Mouse (Mus musculus): ENCODE results near the gene Smbd1.

Gene Smbd1

GRCm38 (mm10) chr16:32813362-32813761 is 3.1 kb upstream of the Smbd1 start:
- DNase-seq (ENCODE audit: low spot score), result peak; percentile 23

DNA sequence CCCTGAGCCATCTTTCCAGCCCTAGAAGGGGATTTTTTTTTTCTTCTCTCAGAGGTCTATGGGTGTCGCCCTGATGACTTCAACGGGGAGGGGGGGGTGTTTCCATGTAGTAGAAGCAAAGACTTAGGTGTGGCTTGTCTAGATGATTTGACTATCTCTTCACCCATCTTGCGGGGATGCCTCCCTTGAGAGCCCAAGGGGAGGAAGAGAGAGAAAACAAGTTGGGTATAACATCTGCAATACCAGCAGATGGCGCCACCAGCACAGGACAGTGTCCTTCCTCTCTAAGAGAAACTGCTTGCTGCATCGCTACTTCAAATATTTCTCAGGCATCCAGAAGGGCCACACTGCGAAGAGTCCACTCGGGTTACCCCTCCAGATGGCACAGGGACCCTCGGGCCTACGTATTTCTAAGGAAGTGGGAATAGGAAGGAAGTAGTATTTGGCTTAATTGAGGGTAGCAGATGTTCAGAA is 2.6 kb upstream of the Smbd1 start:
- DNase-seq (ENCODE audit: low spot score), result peak; percentile 96

DNA sequence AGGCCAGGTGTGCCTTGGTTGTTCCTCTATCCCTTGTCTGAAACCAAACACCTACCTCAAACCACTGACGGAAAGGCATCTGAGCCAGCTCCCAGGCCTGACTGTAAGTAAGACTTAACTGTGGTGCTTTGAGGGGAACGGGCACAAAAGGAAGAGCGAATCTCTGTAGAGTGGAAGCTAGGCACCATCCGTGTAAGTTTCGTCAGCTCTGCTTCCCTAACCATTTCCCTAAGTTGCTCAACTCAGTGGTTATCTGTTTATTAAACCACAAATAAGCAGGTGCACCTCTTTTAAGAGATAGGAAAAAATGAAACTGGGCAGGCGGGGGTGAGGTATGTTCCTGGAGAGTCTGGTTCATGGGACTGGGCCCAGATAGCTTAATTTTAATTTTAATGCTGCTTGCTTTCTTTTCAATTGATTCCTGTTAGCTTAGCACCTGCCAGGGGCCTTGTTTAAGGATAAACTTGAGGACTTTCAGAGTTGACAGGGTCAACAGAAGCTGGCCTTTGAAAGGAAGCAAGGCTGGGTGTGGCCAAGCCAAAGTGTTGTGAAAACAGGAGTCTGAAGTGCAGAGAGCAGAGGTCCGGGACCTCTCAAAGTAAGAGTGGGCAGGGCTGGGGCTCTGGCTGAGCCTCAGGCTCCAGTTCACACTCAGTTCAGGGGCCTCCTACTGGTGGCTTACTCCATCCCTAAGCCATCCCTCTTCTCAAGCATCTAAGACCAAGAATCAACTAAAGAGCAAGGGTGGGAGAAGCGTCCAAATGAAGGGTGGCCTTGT is 2.7 kb downstream of the Smbd1 start:
- DNase-seq (ENCODE audit: low spot score), result no peak

GRCm38 (mm10) chr16:32805151-32805550 is 5.1 kb downstream of the Smbd1 start:
- DNase-seq (ENCODE audit: low spot score), result no peak

DNA sequence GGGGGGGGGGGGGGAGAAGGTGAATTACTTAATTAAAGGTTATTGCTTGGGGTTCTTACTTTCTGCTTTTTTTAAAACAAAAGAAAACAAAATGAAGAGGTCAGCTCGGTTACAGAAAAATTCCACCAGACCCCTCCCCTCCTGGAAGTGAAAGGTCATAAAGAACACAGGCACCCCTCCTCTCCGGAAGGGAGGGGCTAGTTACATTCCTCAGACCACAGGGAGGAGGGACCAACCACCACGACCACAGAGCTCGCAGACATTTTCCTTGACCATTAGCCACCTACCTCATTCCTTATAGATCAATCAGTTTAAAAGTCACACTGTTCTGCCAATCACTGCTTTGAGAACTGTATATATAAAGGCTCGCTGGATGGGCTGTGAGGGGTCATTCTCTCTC is 6.4 kb downstream of the Smbd1 start:
- no peak for DNase-seq (ENCODE audit: low spot score)

GRCm38 (mm10) chr16:32803252-32803853 is 6.9 kb downstream of the Smbd1 start:
- no peak for DNase-seq (ENCODE audit: low spot score)

DNA sequence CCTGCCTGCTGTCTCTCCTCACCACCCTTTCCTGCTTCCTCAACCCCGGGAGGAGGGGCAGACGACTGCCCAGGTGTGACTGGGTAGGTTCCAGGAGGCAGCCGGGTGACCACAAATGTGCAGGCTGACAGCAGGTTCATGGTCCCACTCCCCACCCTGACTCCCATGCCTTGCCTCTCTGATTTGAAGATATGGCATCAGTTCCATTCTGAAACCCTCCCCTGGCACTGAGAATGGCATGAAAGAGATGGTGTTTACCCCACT is 12.9 kb downstream of the Smbd1 start, which contains the start of gene Muc20:
TSS of gene Muc20 (minus strand) at position 10 of the 264 bp plus-strand sequence.
- no peak for DNase-seq (ENCODE audit: low spot score)

GRCm38 (mm10) chr16:32796676-32797425 is 13.4 kb downstream of the Smbd1 start:
- peak; percentile 20 for DNase-seq (ENCODE audit: low spot score)

DNA sequence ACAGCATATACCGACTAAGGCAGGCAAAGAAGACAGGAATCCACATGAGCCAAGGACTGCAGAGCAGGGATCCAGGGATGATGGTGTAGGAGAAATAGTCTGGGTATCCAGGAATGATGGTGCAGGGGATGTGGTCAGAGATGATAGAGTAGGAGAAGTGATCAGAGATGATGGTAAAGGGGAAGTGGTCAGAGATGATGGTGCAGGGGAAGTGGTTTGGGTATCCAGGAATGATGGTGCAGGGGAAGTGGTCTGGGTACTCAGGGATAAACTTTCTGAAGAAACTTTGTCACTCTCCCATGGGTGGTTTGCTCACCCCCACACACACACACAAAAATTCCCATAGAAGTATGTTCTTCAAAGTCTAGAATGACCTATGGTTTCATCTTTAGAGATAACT is 15.1 kb downstream of the Smbd1 start:
- no peak for DNase-seq (ENCODE audit: low spot score)

DNA sequence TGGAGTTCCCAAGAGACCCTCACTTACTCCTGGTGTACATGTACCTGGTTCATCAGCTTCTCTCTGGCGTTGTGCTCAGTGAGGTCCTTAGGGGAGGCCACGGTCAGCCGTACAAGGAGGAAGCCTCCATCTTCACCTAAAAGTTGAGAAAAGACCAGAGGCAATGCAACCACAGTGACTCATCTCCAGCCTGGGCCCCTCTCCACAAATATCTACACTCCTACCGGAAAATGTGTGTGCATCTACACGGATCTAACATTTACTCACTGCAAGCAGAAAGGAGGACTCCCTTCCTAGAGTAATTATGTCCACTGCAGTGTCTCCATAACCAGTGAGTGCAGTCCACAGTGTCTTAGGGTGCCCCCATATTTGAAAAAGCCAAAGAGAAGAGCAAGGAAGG is 20.2 kb downstream of the Smbd1 start:
- no peak for DNase-seq (ENCODE audit: low spot score)

- peak; percentile 67 for DNase-seq (ENCODE audit: low spot score)
These were observed 25.4 kb downstream of the Smbd1 start for GRCm38 (mm10) chr16:32784840-32785239.

GRCm38 (mm10) chr16:32783324-32784062 is 26.8 kb downstream of the Smbd1 start:
- DNase-seq (ENCODE audit: low spot score), result peak; percentile 41

- no peak for DNase-seq (ENCODE audit: low spot score)
These were observed 31.3 kb downstream of the Smbd1 start for GRCm38 (mm10) chr16:32778956-32779355.

GRCm38 (mm10) chr16:32776676-32777075 is 33.6 kb downstream of the Smbd1 start:
- no peak for DNase-seq (ENCODE audit: low spot score)

- DNase-seq (ENCODE audit: low spot score), result no peak
These were observed 43.4 kb downstream of the Smbd1 start for GRCm38 (mm10) chr16:32766904-32767303.

DNA sequence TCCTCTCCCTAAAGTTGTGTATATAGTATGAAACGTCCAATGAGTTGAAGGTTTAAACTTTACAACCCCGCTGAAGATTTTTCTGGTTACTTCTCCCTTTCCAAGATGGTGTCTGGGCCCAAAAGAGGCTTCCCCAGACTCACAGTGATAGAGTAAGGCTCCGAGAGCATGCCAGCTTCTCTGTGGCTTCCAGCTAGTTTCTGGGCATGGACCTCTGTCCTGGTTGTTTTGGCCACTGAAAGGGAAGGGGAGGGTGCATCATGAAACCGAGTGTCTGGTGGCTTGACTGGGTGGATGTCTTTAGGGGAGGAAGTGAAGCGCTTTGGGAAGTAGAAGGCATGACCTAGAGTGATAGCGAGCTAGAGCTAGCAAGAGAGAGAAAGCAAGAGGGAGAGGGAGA is 45.3 kb downstream of the Smbd1 start:
- no peak for DNase-seq (ENCODE audit: low spot score)

DNA sequence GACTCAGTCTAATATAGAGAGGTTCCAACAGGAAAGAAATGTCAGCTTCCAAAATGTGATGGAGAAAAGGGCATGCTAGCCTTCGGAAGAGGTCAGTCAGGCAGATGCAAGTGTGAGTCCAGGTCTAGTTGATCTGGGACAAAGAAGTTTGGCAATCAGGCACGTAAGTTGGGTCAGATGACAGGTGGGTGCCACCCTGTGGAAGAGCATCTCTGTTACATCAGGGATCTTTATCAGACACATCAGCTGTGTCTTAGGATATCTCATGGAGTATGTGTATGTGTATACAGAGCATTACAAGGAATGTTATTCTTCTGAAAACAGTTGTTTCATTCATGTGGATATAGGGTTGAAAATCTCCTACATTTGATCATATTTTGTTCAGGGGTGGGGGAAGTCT is 45.7 kb downstream of the Smbd1 start:
- no peak for DNase-seq (ENCODE audit: low spot score)
